Mouse (Mus musculus) lung, embryonic 16.5 days (tissue): Measurements from ENCODE around the gene Acap2. TPM values are rescaled to one million over a fixed set of nuclear protein-coding genes. Genes with fewer than 3 reads are reported as not detected.

Experiments used
- ATAC-seq: fragments of 200-750 bp; cut with Nextera tagmentation; 2 replicates; pipeline ENCODE4 v1.8.0; 2017; ENCODE audit warnings: low read depth, mild to moderate bottlenecking, moderate library complexity
- H3K27ac ChIP-seq: fragments of 300-500 bp; sonication (generic); 2 replicates; pipeline ENCODE4 v1.5.1; 2014; ENCODE audit warnings: mild to moderate bottlenecking, control low read depth, low read length
- H3K27me3 ChIP-seq: fragments of 300-500 bp; sonication (generic); 2 replicates; pipeline ENCODE4 v1.6.1; 2014; ENCODE audit warnings: low read depth, low read length, mixed read lengths; ENCODE audit not compliant: control insufficient read depth, insufficient read depth
- H3K36me3 ChIP-seq: fragments of 300-500 bp; sonication (generic); 2 replicates; pipeline ENCODE4 v1.6.1; 2014; ENCODE audit warnings: low read length; ENCODE audit not compliant: control insufficient read depth, insufficient read depth
- H3K4me1 ChIP-seq: fragments of 300-500 bp; sonication (generic); replicated peaks from 2 replicates; pipeline ENCODE4 v1.6.1; 2014; ENCODE audit warnings: low read length, mixed read lengths; ENCODE audit not compliant: control insufficient read depth, insufficient read depth
- H3K4me2 ChIP-seq: fragments of 300-500 bp; sonication (generic); 2 replicates; pipeline ENCODE4 v1.6.1; 2014; ENCODE audit warnings: low read depth, low read length, control low read depth
- H3K4me3 ChIP-seq: fragments of 300-500 bp; sonication (generic); 2 replicates; pipeline ENCODE4 v1.5.1; 2014; ENCODE audit warnings: mild to moderate bottlenecking, low read length, control low read depth
- H3K9ac ChIP-seq: fragments of 300-500 bp; sonication (generic); 2 replicates; pipeline ENCODE4 v1.6.1; 2014; ENCODE audit warnings: low read length, control low read depth
- H3K9me3 ChIP-seq: fragments of 300-500 bp; sonication (generic); 2 replicates; pipeline ENCODE4 v1.6.1; 2016; ENCODE audit warnings: low read length; ENCODE audit not compliant: control insufficient read depth
- WGBS: fragments of 180-500 bp; shearing (Covaris S2); extraction: QIAGEN DNeasy Blood & Tissue Kit; methylation state at CpG from one replicate; pipeline ENCODE4 v1.1.7; 2014; 5-methylcytosine and 5-hydroxymethylcytosine counted together
- polyA plus RNA-seq: library from polyadenylated mRNA; unstranded; fragments of >200 nt; fragmentation: Nextera tagmentation; extraction: Ambion mirVana; gene quantifications from 2 replicates; pipeline ENCODE4 v1.2.1, GENCODE M21; 2015

Acap2 gene
- polyA plus RNA-seq: 26.8 and 27.3 TPM in 2 replicates

DNA sequence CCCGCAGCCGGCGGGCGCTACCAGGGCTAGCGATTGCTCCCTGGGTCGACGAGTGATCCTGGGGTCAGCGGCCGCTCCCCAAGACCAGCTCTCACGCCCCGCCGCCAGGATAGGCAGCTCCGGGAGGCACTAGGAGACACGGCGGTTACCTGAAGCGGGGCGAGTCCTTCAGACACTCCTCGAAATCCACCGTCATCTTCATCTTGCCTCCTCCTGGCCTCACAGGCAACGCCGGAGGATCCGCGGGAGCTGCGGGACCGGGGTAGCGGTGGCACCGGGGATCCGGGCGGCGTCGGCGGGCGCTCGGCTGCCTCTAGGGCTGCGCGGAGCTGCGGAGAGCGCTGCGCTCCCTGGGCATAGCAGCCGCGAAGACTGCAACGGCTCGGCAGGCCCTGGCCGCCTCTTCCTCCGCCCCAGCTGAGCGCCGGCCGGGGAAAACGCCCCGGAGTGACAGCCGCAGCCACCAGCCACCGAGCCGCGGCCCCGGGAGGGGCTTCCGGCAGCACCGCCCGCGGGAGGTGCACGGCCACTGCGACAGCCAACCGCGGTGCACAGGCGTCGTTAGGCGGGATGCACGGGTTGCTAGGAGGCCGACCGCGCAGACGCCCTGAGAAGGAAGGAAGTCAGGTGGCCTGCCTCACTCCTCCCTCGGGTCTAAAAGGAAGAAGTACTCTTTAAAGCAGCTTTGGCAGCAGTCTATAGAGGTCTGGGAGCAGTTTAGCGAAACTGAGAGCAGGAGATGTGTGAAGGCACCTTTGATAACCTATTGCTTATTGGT lies at the start of gene Acap2:
TSS of gene Acap2 (minus strand) at position 456 of the 778 bp plus-strand sequence.
- H3K9ac ChIP-seq: peak within 1 kb of the TSS; percentile 98
- H3K4me2 ChIP-seq: peak within 1 kb of the TSS; percentile 65
- peak within 1 kb of the TSS; percentile 97 for H3K27ac ChIP-seq
- H3K9me3 ChIP-seq: no peaks in the 10 kb centered on the region
- peak; percentile 99 for ATAC-seq
- under 1% methylated on average over 72 of the region's 73 CpGs for WGBS
- peak within 1 kb of the TSS; percentile 99 for H3K4me3 ChIP-seq
- peaks cover 13% of the 10 kb centered on the region for H3K4me1 ChIP-seq
- H3K27me3 ChIP-seq: no peaks in the 10 kb centered on the region
- H3K36me3 ChIP-seq: no peaks in the 10 kb centered on the region

DNA sequence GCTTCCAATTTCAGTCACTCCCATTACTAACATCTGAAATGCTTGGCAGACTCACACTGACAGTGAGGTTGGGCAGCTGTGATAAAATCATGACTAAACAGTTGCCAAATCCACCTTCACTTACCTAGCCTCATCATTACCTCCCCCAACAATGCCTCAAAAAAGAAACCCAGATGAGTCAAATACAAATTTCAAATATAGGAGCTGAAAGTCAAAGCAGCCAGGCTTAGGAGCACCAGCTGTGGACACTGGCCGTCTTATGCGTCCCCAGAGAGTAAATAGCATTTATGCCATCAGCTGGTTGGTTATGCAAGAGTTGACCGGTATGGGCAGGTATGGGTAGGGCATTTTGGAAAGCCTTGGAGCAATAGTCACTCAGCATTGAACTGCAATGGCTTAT lies 48.4 kb upstream of the Acap2 start:
- no peaks in the 10 kb centered on the region for H3K9me3 ChIP-seq
- no peak overlapping the region for H3K4me2 ChIP-seq
- peaks cover 3% of the 10 kb centered on the region; the same call in 1 of the 2 replicates for H3K36me3 ChIP-seq
- H3K4me1 ChIP-seq: no peaks in the 10 kb centered on the region
- ATAC-seq: no peak
- no peak overlapping the region for H3K4me3 ChIP-seq
- H3K27ac ChIP-seq: no peak overlapping the region
- 81% methylated on average over 3 of the region's 3 CpGs for WGBS
- H3K9ac ChIP-seq: no peak overlapping the region
- no peaks in the 10 kb centered on the region for H3K27me3 ChIP-seq

DNA sequence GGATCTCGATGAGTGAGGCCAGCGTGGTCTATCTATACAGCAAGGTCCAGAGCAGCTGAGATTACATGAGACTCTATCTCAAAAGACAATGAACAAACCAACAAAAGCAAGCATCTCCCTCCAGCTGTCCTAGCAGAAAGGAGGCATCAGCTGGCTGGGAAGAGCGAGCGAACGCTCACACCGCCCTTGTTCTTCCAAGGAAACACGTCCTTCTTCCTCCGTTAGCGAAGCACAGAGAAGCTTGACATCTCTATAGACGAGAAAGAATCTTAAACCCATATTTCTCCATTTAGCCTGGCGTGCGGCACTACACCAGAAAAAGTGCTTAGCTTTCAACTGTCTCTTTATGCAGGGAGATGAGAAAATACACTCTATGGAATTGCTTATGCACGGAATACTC lies 47.7 kb upstream of the Acap2 start:
- H3K4me1 ChIP-seq: no peaks in the 10 kb centered on the region
- no peak overlapping the region for H3K27ac ChIP-seq
- H3K4me2 ChIP-seq: no peak overlapping the region
- peaks cover 3% of the 10 kb centered on the region; the same call in 1 of the 2 replicates for H3K36me3 ChIP-seq
- 83% methylated on average over 13 of the region's 13 CpGs for WGBS
- H3K27me3 ChIP-seq: no peaks in the 10 kb centered on the region
- H3K9me3 ChIP-seq: no peaks in the 10 kb centered on the region
- no peak overlapping the region for H3K4me3 ChIP-seq
- no peak for ATAC-seq
- H3K9ac ChIP-seq: no peak overlapping the region

DNA sequence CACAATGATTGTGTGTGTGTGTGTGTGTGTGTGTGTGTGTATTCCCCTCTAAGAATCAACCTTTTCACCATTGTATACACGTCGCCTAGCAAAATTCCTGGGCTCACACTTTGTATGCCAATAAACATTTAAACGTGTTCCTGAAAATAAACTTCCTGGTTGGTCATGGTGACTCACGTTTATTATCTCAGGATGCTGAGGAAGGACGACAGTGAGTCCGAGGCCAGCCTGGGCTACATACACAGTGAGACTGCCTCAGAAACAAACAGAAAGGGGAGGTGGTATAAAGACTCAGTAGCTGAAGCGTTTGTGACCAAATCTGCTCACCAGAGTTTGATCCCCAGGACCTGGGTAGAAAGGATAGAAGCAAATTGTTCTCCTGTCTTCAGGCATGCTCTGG lies 46.4 kb upstream of the Acap2 start:
- no peak overlapping the region for H3K9ac ChIP-seq
- H3K27ac ChIP-seq: no peak overlapping the region
- no peak overlapping the region for H3K4me2 ChIP-seq
- ATAC-seq: no peak
- no peaks in the 10 kb centered on the region for H3K36me3 ChIP-seq
- H3K9me3 ChIP-seq: no peaks in the 10 kb centered on the region
- no peaks in the 10 kb centered on the region for H3K27me3 ChIP-seq
- 52% methylated on average over 7 of the region's 7 CpGs for WGBS
- no peaks in the 10 kb centered on the region for H3K4me1 ChIP-seq
- no peak overlapping the region for H3K4me3 ChIP-seq

DNA sequence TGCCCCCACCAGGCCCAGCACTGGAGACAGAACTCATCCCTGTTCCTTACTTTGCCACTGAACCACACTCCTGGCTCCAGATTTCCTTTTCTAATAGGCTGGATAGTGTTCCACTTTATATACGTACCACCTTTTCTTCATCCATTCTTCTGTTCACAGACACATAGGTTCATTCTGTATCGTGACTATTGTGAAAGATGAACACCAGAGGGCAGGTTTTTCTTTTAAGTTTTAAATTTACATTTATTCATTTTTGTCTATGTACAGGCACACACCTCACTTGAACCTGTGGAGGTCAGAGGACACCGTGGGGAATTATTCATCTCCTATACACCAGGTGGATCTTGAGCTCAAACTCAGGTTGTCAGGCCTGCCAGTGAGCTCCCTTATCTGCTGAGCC lies 43.0 kb upstream of the Acap2 start:
- H3K4me1 ChIP-seq: no peaks in the 10 kb centered on the region
- WGBS: 65% methylated on average over 3 of the region's 3 CpGs

DNA sequence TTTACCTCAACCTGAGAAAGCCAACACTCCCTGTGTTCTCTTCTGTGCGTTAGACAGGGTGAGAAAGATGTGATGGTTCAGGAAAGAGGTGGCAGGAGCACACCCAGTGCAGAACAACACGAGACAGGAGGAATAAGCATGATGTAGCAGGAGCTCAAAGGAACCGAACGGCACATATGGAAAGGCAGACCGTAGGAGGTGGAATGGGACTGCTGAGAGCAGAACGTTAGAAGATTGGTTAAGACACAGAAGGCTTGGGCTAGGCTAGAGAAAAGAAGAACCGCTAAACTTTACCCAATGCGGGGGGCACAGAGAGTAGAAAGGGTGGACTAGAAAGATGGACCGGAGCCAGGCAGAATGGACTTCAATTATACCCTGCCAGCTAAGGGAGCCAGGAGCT lies 40.4 kb upstream of the Acap2 start:
- Histone ChIP-seq H3K36me3 (no peaks in the 10 kb centered on the region), H3K9me3 (no peaks in the 10 kb centered on the region), H3K9ac (no peak overlapping the region), H3K27ac (no peak overlapping the region), H3K4me2 (no peak overlapping the region), H3K4me1 (no peaks in the 10 kb centered on the region), H3K27me3 (no peaks in the 10 kb centered on the region), H3K4me3 (no peak overlapping the region)
- no peak for ATAC-seq
- WGBS: 81% methylated on average over 9 of the region's 9 CpGs

More for the DNA sequence above, 43.0 kb upstream of the Acap2 start:
- no peaks in the 10 kb centered on the region for H3K36me3 ChIP-seq
- no peak for ATAC-seq
- H3K9me3 ChIP-seq: no peaks in the 10 kb centered on the region
- no peaks in the 10 kb centered on the region for H3K27me3 ChIP-seq
- H3K4me2 ChIP-seq: no peak overlapping the region
- H3K9ac ChIP-seq: no peak overlapping the region
- H3K4me3 ChIP-seq: no peak overlapping the region
- H3K27ac ChIP-seq: no peak overlapping the region

DNA sequence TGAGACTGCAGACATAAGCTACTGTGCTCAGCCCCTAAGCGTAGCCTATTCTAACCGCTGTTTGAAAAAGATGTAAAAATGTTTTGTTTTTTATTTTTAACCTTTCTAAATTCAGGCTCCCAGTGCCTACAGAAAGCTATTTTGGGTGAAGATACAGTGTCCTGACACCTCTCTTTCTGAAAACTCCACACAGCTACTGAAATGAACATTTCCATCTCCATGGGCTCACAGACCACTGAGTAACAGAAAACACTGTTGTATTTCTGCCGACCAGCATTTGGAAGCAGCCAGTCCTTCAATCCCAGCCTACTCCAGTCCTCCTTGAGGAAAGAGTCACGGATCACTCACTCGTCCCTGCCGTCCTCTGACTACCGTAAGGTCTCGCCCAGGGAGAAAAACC lies 39.5 kb upstream of the Acap2 start:
- WGBS: 89% methylated on average over 8 of the region's 8 CpGs
- ATAC-seq: no peak
- Histone ChIP-seq H3K27ac (no peak overlapping the region), H3K4me1 (no peaks in the 10 kb centered on the region), H3K36me3 (no peaks in the 10 kb centered on the region), H3K9ac (no peak overlapping the region), H3K4me2 (no peak overlapping the region), H3K27me3 (no peaks in the 10 kb centered on the region), H3K4me3 (no peak overlapping the region), H3K9me3 (no peaks in the 10 kb centered on the region)

DNA sequence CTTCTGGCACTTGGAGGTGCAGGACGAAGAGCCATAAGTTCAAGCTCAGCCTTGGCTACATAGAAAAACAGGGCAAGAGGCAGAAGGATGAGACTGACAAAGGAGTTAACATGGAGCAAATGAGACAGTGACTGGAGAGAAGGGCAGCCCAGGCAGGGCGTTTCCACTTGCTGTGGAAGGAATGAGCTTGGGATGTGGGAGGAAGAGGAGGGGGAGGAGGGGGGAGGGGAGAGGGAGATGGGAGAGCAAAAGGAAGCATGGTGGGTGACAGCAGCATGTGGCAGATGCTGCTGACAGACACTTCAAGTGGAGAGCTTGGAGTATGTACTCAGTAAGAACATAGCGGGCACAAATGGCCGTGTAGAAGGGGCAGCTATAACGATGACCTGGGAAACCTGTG lies 37.2 kb upstream of the Acap2 start:
- Histone ChIP-seq H3K4me2 (no peak overlapping the region), H3K9ac (no peak overlapping the region), H3K27ac (no peak overlapping the region), H3K4me3 (no peak overlapping the region), H3K36me3 (no peaks in the 10 kb centered on the region), H3K9me3 (no peaks in the 10 kb centered on the region), H3K27me3 (no peaks in the 10 kb centered on the region), H3K4me1 (peaks cover 9% of the 10 kb centered on the region)
- ATAC-seq: no peak
- WGBS: 60% methylated on average over 5 of the region's 5 CpGs

DNA sequence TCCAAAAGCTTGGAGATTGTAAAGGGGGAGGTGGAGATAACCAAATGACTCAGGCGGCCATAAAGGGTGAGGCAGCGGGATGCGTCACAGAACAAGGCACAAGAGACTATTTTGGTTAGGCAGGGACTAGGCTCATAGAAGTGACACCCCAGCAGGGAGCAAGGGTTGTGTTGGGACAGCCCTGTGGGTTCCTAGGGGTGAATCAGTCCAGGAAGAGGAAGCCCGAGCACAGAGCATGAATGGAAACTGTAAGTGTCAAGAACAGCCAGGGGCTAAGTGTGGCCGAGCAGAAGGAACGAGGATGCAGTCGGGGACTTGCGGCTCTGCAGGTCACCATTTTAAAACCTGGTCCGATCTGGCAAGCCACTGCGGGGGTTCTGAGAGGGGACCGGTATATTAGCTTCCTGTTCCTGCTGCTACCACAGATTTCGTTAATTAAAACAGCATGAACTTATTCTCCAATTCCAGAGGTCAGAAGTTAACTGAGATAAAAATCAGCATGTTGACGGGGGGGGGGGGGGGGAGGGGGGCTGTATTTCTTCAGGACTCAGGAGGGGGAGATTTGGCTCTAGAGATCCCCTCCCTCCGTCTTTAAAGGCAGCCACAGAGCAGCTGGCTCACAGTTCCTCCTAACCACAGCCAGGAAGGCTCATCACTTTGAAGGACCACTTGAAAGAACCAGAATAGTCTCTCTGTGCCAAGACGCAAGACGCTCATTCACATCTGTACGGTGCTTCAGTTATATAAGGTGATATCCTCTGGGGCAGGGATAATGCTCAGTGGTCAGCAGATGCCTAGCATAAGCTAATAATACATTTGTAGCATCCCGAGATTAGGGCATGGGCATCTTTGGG lies 34.6 kb upstream of the Acap2 start:
- WGBS: 22% methylated on average over 18 of the region's 18 CpGs
- 0 out of 2 replicates have a peak overlapping the region, but pooled peaks have one; percentile 26 for H3K9ac ChIP-seq
- H3K27ac ChIP-seq: no peak overlapping the region
- no peak overlapping the region for H3K4me3 ChIP-seq
- H3K4me2 ChIP-seq: no peak overlapping the region
- H3K9me3 ChIP-seq: no peaks in the 10 kb centered on the region
- no peak for ATAC-seq
- H3K36me3 ChIP-seq: no peaks in the 10 kb centered on the region
- no peaks in the 10 kb centered on the region for H3K27me3 ChIP-seq
- peaks cover 11% of the 10 kb centered on the region for H3K4me1 ChIP-seq
